Mouse (Mus musculus) c-Kit-positive CD71-positive TER-119-negative erythroid progenitor cells, embryonic 14.5 days (primary cell): Measurements from ENCODE around the gene Hist1h3i.

Source experiments
- DNase-seq: peaks from one replicate; pipeline ENCODE4 v3.0.0-alpha.2; 2013; ENCODE audit warnings: low read depth

Hist1h3i gene

DNA sequence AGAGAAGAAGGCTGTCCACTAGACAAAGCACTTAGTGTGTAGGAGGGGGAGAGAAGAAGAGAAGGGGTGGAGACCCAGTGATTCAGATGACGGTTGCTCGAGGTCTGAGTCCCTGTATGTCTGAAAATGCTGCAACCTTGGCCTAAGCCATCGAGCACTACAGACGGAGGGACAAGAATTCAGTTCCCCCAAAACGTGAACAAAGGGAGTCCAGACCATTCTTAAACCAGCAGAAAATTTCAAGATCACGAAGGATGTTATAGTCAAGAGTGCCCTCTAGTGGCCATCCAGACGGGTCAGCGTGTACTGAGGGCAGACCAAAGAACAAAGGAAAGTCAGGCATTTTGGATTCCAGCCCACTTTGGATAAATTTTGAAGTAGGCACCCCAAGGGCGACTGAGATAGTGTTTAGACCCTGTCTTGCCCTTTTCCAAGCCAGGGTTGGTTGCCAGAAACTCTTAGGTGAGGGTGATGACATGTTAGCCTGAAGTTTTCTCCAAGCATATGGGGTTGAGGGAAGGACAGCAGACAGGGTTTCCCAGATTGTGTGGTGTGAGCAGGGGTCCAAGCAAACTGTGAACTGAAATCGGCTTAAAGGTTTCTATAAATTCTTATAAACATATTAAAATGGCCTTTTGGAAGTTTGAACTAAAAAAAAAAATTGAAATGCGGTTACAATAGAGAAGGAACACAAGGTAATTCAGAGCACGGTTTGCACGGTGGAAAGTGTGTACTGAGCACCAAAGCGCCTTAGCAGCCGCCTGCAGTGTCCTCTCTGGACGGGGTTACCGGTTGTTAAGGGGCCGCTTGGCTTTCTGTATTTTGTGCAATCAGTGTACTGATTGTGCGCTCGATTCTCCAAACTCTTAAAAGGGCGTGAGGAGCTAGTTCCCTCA lies 48.9 kb downstream of the Hist1h3i start:
- peak; percentile 85 for DNase-seq

DNA sequence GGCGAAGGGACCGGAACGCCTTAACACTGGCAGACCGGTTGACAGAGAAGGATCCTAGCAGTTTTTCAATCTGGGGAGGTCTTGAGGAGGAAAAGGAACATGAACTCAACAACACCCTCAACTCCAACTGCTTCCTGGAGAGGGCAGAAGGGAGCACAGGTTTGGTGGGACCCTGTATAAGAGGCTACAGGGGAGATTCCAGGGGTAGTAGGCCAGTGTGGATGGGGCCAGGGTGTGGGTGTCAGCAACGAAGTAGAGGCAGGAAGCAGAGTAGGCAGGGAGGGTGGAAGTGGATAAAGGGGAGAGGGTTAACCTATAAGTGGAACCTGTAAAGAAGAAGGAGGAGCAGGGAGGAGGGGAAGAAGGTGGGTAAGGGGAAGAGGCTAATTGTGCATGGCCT lies 49.7 kb downstream of the Hist1h3i start:
- DNase-seq, result no peak
